Mouse (Mus musculus): ENCODE measurements around the gene Ggcx. TPM values are rescaled to one million over a fixed set of nuclear protein-coding genes. Genes with fewer than 3 reads are reported as not detected.
"Not testable (repeated sequence)": the region's sequence is repeated elsewhere in the genome, so short reads cannot be mapped to it uniquely, and the experiment has no call there.

Ggcx gene
- total RNA-seq, 2 experiments from 2014 or later, result 19.8 to 21.1 TPM

DNA sequence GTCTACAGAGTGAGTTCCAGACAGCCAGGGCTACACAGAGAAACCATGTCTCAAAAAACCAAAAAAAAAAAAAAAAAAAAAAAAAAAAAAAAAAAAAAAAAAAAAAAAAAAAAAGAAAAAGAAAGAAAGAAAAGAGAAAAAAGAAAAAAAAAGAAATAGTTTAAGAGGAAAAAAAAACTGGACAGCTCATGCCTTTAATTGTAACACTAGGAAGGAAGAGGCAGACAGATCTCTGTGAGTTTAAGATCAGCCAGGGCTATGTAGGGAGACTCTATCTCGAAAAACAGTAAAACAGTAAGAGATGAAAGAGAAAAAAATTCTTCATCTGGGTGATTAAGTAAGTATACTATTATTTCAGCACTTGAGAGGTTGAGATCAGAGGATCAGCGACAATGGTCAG is 37.7 kb downstream of the Ggcx start:
- intact Hi-C loops (cut with DNase I); DNase-seq (ENCODE audit: extremely low spot score in 1 of 2, low spot score in 2 of 2): not testable (repeated sequence)

DNA sequence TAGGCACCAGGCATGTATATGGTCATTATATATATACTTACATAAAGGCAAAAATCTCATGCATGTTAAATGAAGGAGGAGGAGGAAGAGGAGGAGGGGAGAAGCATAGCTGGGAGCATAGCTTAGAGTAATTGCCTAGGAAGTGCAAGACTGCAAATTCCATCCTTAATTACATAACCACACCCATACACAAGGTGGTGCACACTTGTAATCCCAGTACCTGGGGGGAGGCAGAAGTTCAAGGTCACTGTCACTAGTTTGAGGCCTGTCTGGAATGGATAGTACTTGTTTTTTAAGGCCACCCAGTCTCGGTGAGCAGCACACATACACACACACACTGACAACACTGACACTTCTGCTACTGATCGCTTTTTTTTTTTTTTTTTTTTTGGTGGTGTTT is 38.2 kb downstream of the Ggcx start:
- intact Hi-C loops (cut with DNase I), result no loop called here
- no peak for DNase-seq (ENCODE audit: extremely low spot score in 1 of 2, low spot score in 2 of 2)

DNA sequence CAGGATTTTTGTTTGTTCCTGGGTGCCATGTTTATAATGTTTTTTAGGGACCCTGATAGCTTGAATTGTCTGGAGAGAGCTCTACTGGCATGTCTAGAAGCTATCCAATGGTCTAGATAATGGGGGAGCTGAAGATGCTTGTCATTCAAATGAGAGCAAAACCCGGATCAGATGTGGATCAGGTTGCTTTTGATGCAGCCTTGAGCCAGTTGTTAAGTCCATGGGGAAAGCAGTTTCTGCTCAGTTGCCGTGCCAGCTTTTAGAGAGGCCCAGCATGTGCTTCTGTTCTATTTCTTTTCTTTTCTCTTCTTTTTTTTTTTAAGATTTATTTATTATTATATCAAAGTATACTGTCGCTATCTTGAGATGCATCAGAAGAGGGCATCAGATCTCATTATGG is 39.5 kb downstream of the Ggcx start:
- intact Hi-C loops (cut with DNase I), result no loop called here

GRCm38 (mm10) chr6:72454072-72454746 is 40.1 kb downstream of the Ggcx start:
- intact Hi-C loops (cut with DNase I), result no loop called here
- no peak for DNase-seq (ENCODE audit: extremely low spot score in 1 of 2, low spot score in 2 of 2)

More for the DNA sequence above, 39.5 kb downstream of the Ggcx start:
- no peak for DNase-seq (ENCODE audit: extremely low spot score in 1 of 2, low spot score in 2 of 2)

DNA sequence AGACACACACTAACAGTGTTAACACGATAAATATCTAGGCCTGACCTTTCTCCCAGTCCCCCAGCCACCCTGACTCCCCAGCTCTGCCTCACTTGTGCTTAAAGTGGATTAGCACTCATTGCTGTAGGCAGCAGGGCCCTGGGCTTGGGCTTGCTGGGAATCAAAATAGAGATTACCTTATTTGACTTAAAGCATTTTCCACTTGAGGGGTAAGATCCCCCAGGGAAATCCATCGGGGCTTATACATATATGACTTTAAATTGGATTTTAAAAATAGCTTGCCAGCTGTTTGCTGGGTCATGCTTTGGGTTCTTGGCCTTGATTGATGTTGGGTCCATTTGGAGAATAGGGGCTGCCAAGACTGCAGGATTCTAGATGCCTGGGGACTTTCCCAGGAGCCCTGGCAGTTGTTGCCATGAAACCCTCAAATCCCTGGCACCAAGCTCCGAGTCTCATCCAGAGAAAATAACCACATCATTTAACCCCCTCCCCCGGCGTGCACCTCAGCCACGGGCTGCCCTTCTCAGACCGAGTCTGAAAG is 40.8 kb downstream of the Ggcx start:
- DNase-seq (ENCODE audit: extremely low spot score in 1 of 2, low spot score in 2 of 2), result peak in 1 of 2 experiments; percentile 40
- intact Hi-C loops (cut with DNase I), result loop anchor here (5.0 kb wide), 1 partner anchor 42 kb away; no protein-coding TSS in a partner anchor

- DNase-seq (ENCODE audit: extremely low spot score in 1 of 2, low spot score in 2 of 2), result no peak
- intact Hi-C loops (cut with DNase I), result loop anchor here (5.0 kb wide), 1 partner anchor 41 kb away; no protein-coding TSS in a partner anchor
Measured at GRCm38 (mm10) chr6:72456567-72456966, 42.5 kb downstream of the Ggcx start.

GRCm38 (mm10) chr6:72458418-72458817 is 44.3 kb downstream of the Ggcx start:
- intact Hi-C loops (cut with DNase I), result loop anchor here (5.0 kb wide), 1 partner anchor 39 kb away; no protein-coding TSS in a partner anchor
- DNase-seq (ENCODE audit: extremely low spot score in 1 of 2, low spot score in 2 of 2), result no peak

DNA sequence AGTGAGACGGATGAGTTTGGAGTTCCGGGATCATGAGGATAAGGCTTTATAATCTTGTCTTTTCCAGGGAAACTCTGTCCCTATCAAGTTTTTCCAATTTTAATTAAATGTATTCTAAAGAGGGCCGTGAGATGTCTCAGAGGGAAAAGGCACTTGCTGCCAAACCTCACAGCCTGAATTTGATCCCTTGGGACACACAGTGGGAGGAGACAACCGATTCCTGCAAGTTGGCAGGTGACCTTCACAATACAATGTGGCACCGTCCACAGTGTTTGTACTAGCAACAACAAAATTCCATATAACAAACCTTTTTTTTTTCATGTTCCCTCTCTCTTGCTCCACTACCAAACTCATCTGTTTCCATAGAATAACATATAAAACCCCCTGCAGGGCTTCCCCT is 44.8 kb downstream of the Ggcx start:
- intact Hi-C loops (cut with DNase I), result loop anchor here (5.0 kb wide), 1 partner anchor 38 kb away; no protein-coding TSS in a partner anchor
- no peak for DNase-seq (ENCODE audit: extremely low spot score in 1 of 2, low spot score in 2 of 2)

- DNase-seq (ENCODE audit: extremely low spot score in 1 of 2, low spot score in 2 of 2), result peak in 1 of 2 experiments; percentile 44
- intact Hi-C loops (cut with DNase I), result no loop called here
Measured at GRCm38 (mm10) chr6:72460036-72460801, 46.1 kb downstream of the Ggcx start.

DNA sequence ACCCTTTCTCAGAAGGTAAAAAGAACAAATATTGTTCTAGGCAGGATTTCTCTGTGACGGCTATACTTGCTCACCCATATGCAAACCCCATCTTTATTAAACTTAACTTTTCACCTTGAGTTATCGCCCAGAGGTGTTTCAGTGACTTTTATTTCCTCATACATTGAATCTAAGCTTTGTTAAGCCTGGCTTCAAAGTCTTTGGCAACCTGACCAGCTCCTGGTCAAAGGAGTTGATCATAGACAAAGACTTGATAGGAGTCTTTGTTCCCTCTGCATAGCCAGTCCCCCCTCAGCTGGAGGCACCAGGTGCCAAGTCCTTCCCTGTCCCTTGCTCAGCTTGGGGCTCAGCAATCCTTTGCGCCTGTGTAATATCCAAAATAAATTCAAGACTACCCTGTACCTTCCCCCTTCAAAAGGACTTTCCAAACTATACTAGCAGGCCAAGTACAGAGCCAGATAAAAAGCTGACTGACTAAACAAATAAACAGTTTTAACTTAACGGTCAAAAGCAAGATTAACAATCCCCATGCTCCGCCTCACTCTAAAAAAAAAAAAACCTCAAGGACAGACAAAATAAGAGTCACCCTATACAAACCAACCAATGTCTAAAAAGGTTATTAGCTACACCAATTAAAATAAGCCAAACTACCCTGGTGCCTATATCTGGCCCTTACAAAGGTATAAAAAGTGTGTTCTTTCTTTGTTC is 48.6 kb downstream of the Ggcx start:
- DNase-seq (ENCODE audit: extremely low spot score in 1 of 2, low spot score in 2 of 2); intact Hi-C loops (cut with DNase I): not testable (repeated sequence)

DNA sequence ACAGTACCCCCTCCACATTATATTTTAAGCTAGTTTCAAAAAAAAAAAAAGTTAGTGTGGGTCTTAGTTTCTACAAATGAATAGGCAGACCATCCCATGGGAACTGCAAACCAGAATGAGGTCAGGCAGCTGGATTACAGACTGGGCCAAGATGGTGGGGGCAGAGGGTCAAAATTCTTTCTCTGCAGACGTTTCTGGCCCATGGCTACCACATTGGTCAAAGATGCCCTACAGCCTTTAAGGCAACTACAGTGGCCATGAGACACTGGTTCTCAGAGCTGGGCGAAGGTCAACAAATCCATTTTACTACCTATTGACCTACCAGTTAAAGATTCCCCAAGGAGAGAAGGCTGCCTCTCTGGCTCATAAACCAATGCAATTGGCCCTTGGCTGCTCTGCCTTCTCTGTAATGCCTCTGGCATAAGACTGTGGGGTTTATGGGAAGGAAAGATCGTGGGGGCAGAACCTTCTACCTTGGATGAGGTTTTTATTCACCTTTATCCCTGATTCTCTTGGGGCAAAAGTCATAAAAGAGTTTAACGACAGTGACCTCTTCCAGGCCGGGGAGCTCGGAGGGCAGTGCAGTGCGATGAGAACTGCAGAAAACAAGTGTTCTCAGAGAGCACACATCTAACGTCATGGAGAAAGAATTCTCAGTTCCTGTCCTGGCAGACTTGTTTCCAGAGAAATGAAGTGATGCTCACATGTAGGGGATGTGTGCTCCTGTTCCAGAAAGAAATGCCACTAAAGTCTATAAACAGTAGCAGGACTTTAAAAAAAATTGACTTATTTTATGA is 51.5 kb downstream of the Ggcx start:
- intact Hi-C loops (cut with DNase I), result no loop called here

DNA sequence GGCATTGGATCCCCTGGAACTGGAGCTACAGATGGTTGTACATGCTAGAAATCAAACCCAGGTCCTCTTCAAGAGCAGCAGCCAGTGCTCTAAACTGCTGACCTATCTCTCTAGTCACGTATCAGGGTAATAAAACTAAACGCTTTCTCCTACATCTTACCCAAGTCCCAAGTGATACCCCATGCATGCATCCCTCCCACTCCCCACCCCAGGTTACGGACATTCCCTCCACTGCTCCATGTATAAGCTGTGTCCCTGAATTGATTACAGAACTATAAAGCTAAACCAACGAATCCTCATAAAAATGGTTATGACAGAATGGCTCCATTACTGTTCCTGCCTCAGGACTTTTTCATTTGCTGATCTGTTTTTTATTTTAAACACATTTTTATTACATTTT is 52.1 kb downstream of the Ggcx start:
- DNase-seq (ENCODE audit: extremely low spot score in 1 of 2, low spot score in 2 of 2), result no peak
- intact Hi-C loops (cut with DNase I), result no loop called here

More for the DNA sequence above, 51.5 kb downstream of the Ggcx start:
- DNase-seq (ENCODE audit: extremely low spot score in 1 of 2, low spot score in 2 of 2), result no peak

DNA sequence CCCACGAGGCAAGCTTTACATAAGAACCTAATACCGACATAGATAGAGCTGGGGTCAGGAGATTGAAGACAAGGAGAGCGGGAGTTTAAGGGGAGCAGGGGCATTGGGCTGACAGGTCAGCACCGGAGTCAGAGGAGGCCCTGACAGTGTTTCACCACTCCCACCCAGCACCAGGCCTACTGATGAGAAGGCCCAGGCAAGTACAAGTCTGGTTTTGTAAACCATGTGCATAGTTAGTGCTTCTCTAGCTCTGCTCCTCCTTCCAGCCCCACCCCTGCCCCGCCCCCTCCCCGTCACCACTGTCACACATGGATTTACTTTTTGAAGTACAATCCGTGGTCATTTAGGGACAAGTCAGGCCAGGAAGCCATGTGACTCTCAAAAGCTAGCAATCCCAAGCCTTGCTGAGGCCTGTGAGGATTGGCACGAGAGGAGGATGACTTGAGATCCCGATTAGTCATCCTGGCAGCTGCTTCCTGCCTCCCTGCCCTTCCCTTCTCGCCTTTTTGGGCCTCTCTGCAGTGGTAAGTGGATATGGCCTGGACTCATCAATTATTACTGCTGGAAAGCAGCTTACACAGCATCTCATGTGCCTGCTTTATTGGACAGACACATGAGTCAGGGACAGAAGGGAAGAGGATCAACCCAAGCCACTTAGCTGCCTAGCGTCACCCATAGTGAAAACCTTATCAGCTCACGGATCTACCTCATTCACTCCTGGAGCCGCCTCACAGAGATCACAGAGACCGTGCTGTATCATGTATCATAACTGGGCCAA is 59.3 kb downstream of the Ggcx start:
- intact Hi-C loops (cut with DNase I), result no loop called here
- no peak for DNase-seq (ENCODE audit: extremely low spot score in 1 of 2, low spot score in 2 of 2)

- intact Hi-C loops (cut with DNase I), result no loop called here
Measured at GRCm38 (mm10) chr6:72475221-72475985, 61.3 kb downstream of the Ggcx start.

DNA sequence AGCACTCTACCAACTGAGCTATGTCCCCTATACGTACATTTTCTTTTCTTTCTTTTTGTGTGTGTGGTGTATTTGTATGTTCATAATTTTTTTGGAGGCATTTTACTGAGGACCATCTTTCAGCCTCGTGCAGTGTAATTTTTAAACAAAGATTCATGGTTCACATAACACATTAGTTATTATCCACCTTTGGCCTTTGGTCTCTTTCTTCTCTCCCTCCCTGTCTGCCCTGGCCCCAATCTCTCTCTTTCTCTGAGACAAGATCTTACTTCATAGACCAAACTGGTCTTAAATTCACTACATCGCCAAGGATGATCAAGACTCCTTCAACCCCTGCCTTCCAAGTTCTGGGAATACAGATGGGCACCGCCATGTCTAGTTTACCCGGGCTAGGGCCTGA is 62.7 kb downstream of the Ggcx start:
- no peak for DNase-seq (ENCODE audit: extremely low spot score in 1 of 2, low spot score in 2 of 2)
- intact Hi-C loops (cut with DNase I), result no loop called here

More at GRCm38 (mm10) chr6:72475221-72475985, 61.3 kb downstream of the Ggcx start:
- DNase-seq (ENCODE audit: extremely low spot score in 1 of 2, low spot score in 2 of 2), result no peak

DNA sequence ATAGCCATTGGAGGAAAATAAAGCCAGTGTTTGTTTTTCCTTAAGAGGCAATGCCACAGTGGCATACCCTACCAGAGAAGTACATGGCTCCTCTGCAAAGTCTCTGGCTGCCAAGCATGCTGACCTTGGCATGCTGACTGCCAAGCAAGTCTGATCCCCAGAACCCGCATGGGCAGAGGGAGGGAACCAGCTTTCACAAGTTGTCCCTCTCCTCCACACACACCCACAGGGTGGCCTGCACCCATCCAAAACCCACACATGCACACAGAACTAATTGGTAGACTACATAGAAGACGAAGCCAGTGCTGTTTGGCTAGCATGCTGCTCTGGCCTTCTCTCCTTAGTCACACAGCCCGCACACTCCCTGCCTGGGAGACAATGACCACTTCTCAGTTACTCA is 63.5 kb downstream of the Ggcx start:
- intact Hi-C loops (cut with DNase I), result no loop called here
- DNase-seq (ENCODE audit: extremely low spot score in 1 of 2, low spot score in 2 of 2), result no peak

DNA sequence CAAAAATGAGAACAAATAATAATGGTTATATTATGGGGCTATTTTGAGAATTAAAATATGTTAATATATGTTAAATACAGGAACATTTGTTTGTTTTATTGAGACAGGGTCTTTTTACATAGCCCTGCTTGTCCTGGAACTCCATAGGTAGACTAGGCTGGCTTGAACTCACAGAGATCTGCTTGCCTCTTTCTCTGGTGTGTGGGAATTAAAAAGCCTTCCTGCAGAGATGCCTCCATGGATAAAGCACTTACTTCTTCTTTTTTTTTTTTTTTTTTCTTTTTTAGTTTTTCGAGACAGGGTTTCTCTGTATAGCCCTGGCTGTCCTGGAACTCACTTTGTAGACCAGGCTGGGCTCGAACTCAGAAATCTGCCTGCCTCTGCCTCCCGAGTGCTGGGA is 64.6 kb downstream of the Ggcx start:
- not testable (repeated sequence) for DNase-seq (ENCODE audit: extremely low spot score in 1 of 2, low spot score in 2 of 2)

More for the DNA sequence above, 64.6 kb downstream of the Ggcx start:
- intact Hi-C loops (cut with DNase I), result not testable (repeated sequence)

Data from left cerebral cortex, postnatal 10 days (tissue).